Mouse (Mus musculus) MEL (cell line): ENCODE results near the gene Eomes. TPM values are rescaled to one million over a fixed set of nuclear protein-coding genes. Genes with fewer than 3 reads are reported as not detected.

Source experiments
- DNase-seq: peaks from one replicate; pipeline ENCODE4 v3.0.0; 2011; ENCODE audit warnings: low read depth, low spot score
- H3K27ac ChIP-seq: 2 replicates; pipeline ENCODE4 v1.5.1; 2012; ENCODE audit warnings: low read depth, mild to moderate bottlenecking, control low read depth, low read length, moderate library complexity; ENCODE audit not compliant: control insufficient read depth
- H3K27me3 ChIP-seq, 2 experiments: fragments of 150-350 bp in 1 of 2; sonication (generic) in 1 of 2; 2 replicates each; pipeline ENCODE4 v1.6.1; 2012; ENCODE audit warnings: low read length in 2 of 2, mild to moderate bottlenecking in 2 of 2, improper control_type of control experiment in 1 of 2, moderate library complexity in 1 of 2; ENCODE audit not compliant: insufficient read depth in 2 of 2, control insufficient read depth in 1 of 2
- H3K36me3 ChIP-seq, 2 experiments: 2 replicates each; pipeline ENCODE4 v1.6.1; 2012 to 2014; ENCODE audit warnings: low read length in 2 of 2, improper control_type of control experiment in 1 of 2, inconsistent platforms in 1 of 2, mild to moderate bottlenecking in 1 of 2; ENCODE audit not compliant: insufficient read depth in 2 of 2, control insufficient read depth in 1 of 2
- H3K4me1 ChIP-seq, 2 experiments: fragments of 150-350 bp in 1 of 2; sonication (generic) in 1 of 2; 2 replicates each; pipeline ENCODE4 v1.6.1; 2012; ENCODE audit warnings: low read length in 2 of 2, improper control_type of control experiment in 1 of 2, mild to moderate bottlenecking in 1 of 2; ENCODE audit not compliant: insufficient read depth in 2 of 2, control insufficient read depth in 1 of 2
- H3K4me3 ChIP-seq, 2 experiments: fragments of 150-350 bp in 1 of 2; sonication (generic) in 1 of 2; 2 replicates each; pipeline ENCODE4 v1.5.1; 2012; ENCODE audit warnings: low read depth in 2 of 2, low read length in 2 of 2, mild to moderate bottlenecking in 2 of 2, moderate library complexity in 2 of 2, control low read depth in 1 of 2, improper control_type of control experiment in 1 of 2; ENCODE audit not compliant: control insufficient read depth in 1 of 2, insufficient read depth in 1 of 2
- H3K79me2 ChIP-seq: 2 replicates; pipeline ENCODE4 v1.6.1; 2012; ENCODE audit warnings: mild to moderate bottlenecking, low read length, moderate library complexity; ENCODE audit not compliant: control insufficient read depth, poor library complexity, insufficient read depth
- H3K9ac ChIP-seq: 2 replicates; pipeline ENCODE4 v1.6.1; 2012; ENCODE audit warnings: low read depth, mild to moderate bottlenecking, control low read depth, low read length, moderate library complexity; ENCODE audit not compliant: control insufficient read depth, poor library complexity, severe bottlenecking
- H3K9me3 ChIP-seq: fragments of 150-350 bp; sonication (generic); replicated peaks from 2 replicates; pipeline ENCODE4 v1.6.1; 2012; ENCODE audit warnings: mild to moderate bottlenecking, low read length, improper control_type of control experiment, moderate library complexity; ENCODE audit not compliant: insufficient read depth
- CHD1 ChIP-seq: IDR thresholded peaks from 2 replicates; pipeline ENCODE4 v1.6.1; 2012; ENCODE audit warnings: low read depth, mild to moderate bottlenecking, inconsistent platforms, low read length, improper control_type of control experiment
- E2F4 ChIP-seq: IDR thresholded peaks from 2 replicates; pipeline ENCODE4 v1.6.1; 2011; ENCODE audit warnings: low read depth, low read length, improper control_type of control experiment, borderline replicate concordance
- ETS1 ChIP-seq: IDR thresholded peaks from 2 replicates; pipeline ENCODE4 v1.6.1; 2012; ENCODE audit warnings: low read depth, mild to moderate bottlenecking, inconsistent platforms, low read length, improper control_type of control experiment, moderate library complexity
- GABPA ChIP-seq: IDR thresholded peaks from 2 replicates; pipeline ENCODE4 v1.6.1; 2012; ENCODE audit warnings: low read depth, mild to moderate bottlenecking, inconsistent platforms, low read length, improper control_type of control experiment, moderate library complexity
- GATA1 ChIP-seq: IDR thresholded peaks from 2 replicates; pipeline ENCODE4 v1.6.1; 2011; ENCODE audit warnings: low read depth, low read length, improper control_type of control experiment
- JUND ChIP-seq: IDR thresholded peaks from 2 replicates; pipeline ENCODE4 v1.6.1; 2011; ENCODE audit warnings: low read depth, mild to moderate bottlenecking, improper control_type of control experiment, low read length
- MAFK ChIP-seq: IDR thresholded peaks from 2 replicates; pipeline ENCODE4 v1.6.1; 2011; ENCODE audit warnings: low read depth, mild to moderate bottlenecking, low read length, improper control_type of control experiment, borderline replicate concordance
- MAX ChIP-seq: IDR thresholded peaks from 2 replicates; pipeline ENCODE4 v1.6.1; 2011; ENCODE audit warnings: low read length, improper control_type of control experiment
- MAZ ChIP-seq: IDR thresholded peaks from 2 replicates; pipeline ENCODE4 v1.6.1; 2012; ENCODE audit warnings: low read depth, mild to moderate bottlenecking, inconsistent platforms, low read length, improper control_type of control experiment
- MEF2A ChIP-seq: IDR thresholded peaks from 2 replicates; pipeline ENCODE4 v1.6.1; 2014; ENCODE audit warnings: low read depth, mild to moderate bottlenecking, inconsistent platforms, low read length, improper control_type of control experiment; ENCODE audit not compliant: poor library complexity, insufficient replicate concordance, severe bottlenecking; ENCODE audit errors: extremely low read depth
- NELFE ChIP-seq: IDR thresholded peaks from 2 replicates; pipeline ENCODE4 v1.6.1; 2011; ENCODE audit warnings: low read depth, low read length, improper control_type of control experiment
- NRF1 ChIP-seq: IDR thresholded peaks from 2 replicates; pipeline ENCODE4 v1.6.1; 2014; ENCODE audit warnings: low read depth, mild to moderate bottlenecking, inconsistent platforms, low read length, improper control_type of control experiment, moderate library complexity; ENCODE audit not compliant: poor library complexity, insufficient read depth, severe bottlenecking
- POLR2A ChIP-seq, 2 experiments: IDR thresholded peaks; 2 replicates each; pipeline ENCODE4 v1.6.1; 2011 to 2012; ENCODE audit warnings: low read length in 2 of 2, mild to moderate bottlenecking in 2 of 2, control low read depth in 1 of 2, improper control_type of control experiment in 1 of 2, low read depth in 1 of 2, moderate library complexity in 1 of 2; ENCODE audit not compliant: control insufficient read depth in 1 of 2, insufficient read depth in 1 of 2, poor library complexity in 1 of 2
- RAD21 ChIP-seq: IDR thresholded peaks from 2 replicates; pipeline ENCODE4 v1.6.1; 2011; ENCODE audit warnings: mild to moderate bottlenecking, low read depth, low read length, improper control_type of control experiment
- RCOR1 ChIP-seq: IDR thresholded peaks from 2 replicates; pipeline ENCODE4 v1.6.1; 2012; ENCODE audit warnings: low read depth, mild to moderate bottlenecking, inconsistent platforms, low read length, improper control_type of control experiment
- TAL1 ChIP-seq: IDR thresholded peaks from 2 replicates; pipeline ENCODE4 v1.6.1; 2012; ENCODE audit warnings: mild to moderate bottlenecking, inconsistent platforms, low read length, moderate library complexity, mixed read lengths
- TBP ChIP-seq: IDR thresholded peaks from 2 replicates; pipeline ENCODE4 v1.8.0; 2011; ENCODE audit warnings: low read depth, low read length, improper control_type of control experiment
- USF2 ChIP-seq, 2 experiments: IDR thresholded peaks; 2 replicates each; pipeline ENCODE4 v1.6.1; 2011 to 2012; ENCODE audit warnings: improper control_type of control experiment in 2 of 2, low read length in 2 of 2, borderline replicate concordance in 1 of 2, inconsistent platforms in 1 of 2, low read depth in 1 of 2, mild to moderate bottlenecking in 1 of 2; ENCODE audit not compliant: insufficient read depth in 1 of 2
- ZC3H11A ChIP-seq: IDR thresholded peaks from 2 replicates; pipeline ENCODE4 v1.6.1; 2012; ENCODE audit warnings: low read depth, mild to moderate bottlenecking, inconsistent platforms, low read length, improper control_type of control experiment
- ZKSCAN1 ChIP-seq: IDR thresholded peaks from 2 replicates; pipeline ENCODE4 v1.6.1; 2012; ENCODE audit warnings: low read depth, mild to moderate bottlenecking, inconsistent platforms, low read length, improper control_type of control experiment, moderate library complexity
- ZMIZ1 ChIP-seq: IDR thresholded peaks from 2 replicates; pipeline ENCODE4 v1.6.1; 2012; ENCODE audit warnings: low read depth, mild to moderate bottlenecking, inconsistent platforms, low read length, improper control_type of control experiment, moderate library complexity
- polyA plus RNA-seq, 2 experiments: library from polyadenylated mRNA; stranded (reverse) in 1 of 2; unstranded in 1 of 2; fragments of >175 nt in 1 of 2; fragments of >200 nt in 1 of 2; gene quantifications; 2 replicates each; pipeline versions ENCODE4 v1.2.1 to v1.2.4; 2012; ENCODE audit warnings: low replicate concordance in 2 of 2, low read depth in 1 of 2; ENCODE audit not compliant: insufficient read length in 2 of 2, insufficient read depth in 1 of 2, missing spikeins in 1 of 2
- total RNA-seq: library from RNA; depleted of rRNA; stranded (reverse); fragments of 300-350 nt; gene quantifications from 2 replicates; pipeline ENCODE4 v1.2.3, GENCODE M21; 2012; rRNA removed

Eomes gene
- not detected in 2 replicates for total RNA-seq
- polyA plus RNA-seq, result not detected

- Histone ChIP-seq H3K9ac (no peak within 1 kb of the TSS), H3K27me3 (no peaks in the 10 kb centered on the region; a peak in 1 of 4 replicates), H3K36me3 (peaks cover 0 to 3% of the 10 kb centered on the region in 2 experiments; a peak in 2 of 4 replicates), H3K4me1 (peaks cover 0 to 4% of the 10 kb centered on the region in 2 experiments; a peak in 1 of 4 replicates), H3K9me3 (no peaks in the 10 kb centered on the region), H3K27ac (no peak within 1 kb of the TSS), H3K79me2 (no peaks in the 10 kb centered on the region), H3K4me3 (no peak within 1 kb of the TSS)
- DNase-seq, result no peak
- TF ChIP-seq ZMIZ1, result no peak
- TF ChIP-seq RAD21, result no peak
- TF ChIP-seq JUND, result no peak
- no peak for TF ChIP-seq CHD1
- TF ChIP-seq GATA1, result no peak
These were observed at the start of gene Eomes for GRCm38 (mm10) chr9:118477961-118478360. Gene Eomes, plus strand, starts transcription at chr9:118478212.

- Histone ChIP-seq H3K36me3 (no peaks in the 10 kb centered on the region), H3K9me3 (no peaks in the 10 kb centered on the region), H3K4me3 (no peak overlapping the region), H3K27ac (no peak overlapping the region), H3K79me2 (no peaks in the 10 kb centered on the region), H3K9ac (no peak overlapping the region), H3K4me1 (no peaks in the 10 kb centered on the region), H3K27me3 (no peaks in the 10 kb centered on the region)
- no peak for DNase-seq
- TF ChIP-seq E2F4, result no peak
- TF ChIP-seq MAX, result no peak
- TF ChIP-seq ZC3H11A, result no peak
- no peak for TF ChIP-seq JUND
- TF ChIP-seq GABPA, result no peak
- no peak for TF ChIP-seq NRF1
- no peak for TF ChIP-seq RAD21
- no peak for TF ChIP-seq USF2 (IDR thresholded peaks at IDR 0.05; ENCODE audit: borderline replicate concordance in 1 of 2, insufficient read depth in 1 of 2, low read depth in 1 of 2, low read length in 2 of 2)
- no peak for TF ChIP-seq TBP
- TF ChIP-seq MEF2A, result no peak
These were observed 33.2 kb upstream of the Eomes start for GRCm38 (mm10) chr9:118444809-118445208.

GRCm38 (mm10) chr9:118449336-118449735 lies 28.7 kb upstream of the Eomes start:
- no peaks in the 10 kb centered on the region for H3K4me1 ChIP-seq
- no peaks in the 10 kb centered on the region for H3K27me3 ChIP-seq
- no peak overlapping the region for H3K4me3 ChIP-seq
- TF ChIP-seq NRF1 (no peak), ZKSCAN1 (no peak), POLR2A (IDR thresholded peaks at IDR 0.05; ENCODE audit: control insufficient read depth in 1 of 2, insufficient read depth in 1 of 2, low read depth in 1 of 2, low read length in 2 of 2, poor library complexity in 1 of 2) (no peak), MAZ (no peak), ETS1 (no peak), TAL1 (no peak), MEF2A (no peak), RAD21 (no peak), RCOR1 (no peak), MAFK (no peak), ZC3H11A (no peak), NELFE (no peak), JUND (no peak), CHD1 (no peak)
- no peak for DNase-seq
- no peaks in the 10 kb centered on the region for H3K36me3 ChIP-seq
- no peak overlapping the region for H3K27ac ChIP-seq
- H3K9me3 ChIP-seq, result no peaks in the 10 kb centered on the region
- no peak overlapping the region for H3K9ac ChIP-seq
- H3K79me2 ChIP-seq, result no peaks in the 10 kb centered on the region
